Comparison of ENCODE assay signal across 8 mouse cellular contexts in genomic region chr5:122501101-122502076, GRCm38 (mm10). TPM values are rescaled to one million over a fixed set of nuclear protein-coding genes. Genes with fewer than 3 reads are reported as not detected.
A peak's percentile ranks its signal among the peaks of the same experiment; 100 is the strongest.
DNase-seq lines count a peak whose midpoint lies in the region; ATAC-seq lines count a peak whose summit lies in the region.

No protein-coding gene starts in this region.

- no peaks in the 10 kb centered on the region for H3K9me3 ChIP-seq in forebrain, embryonic 11.5 days (ENCODE audit: control insufficient read depth, low read length)
- peaks cover under 1% of the 10 kb centered on the region for H3K9me3 ChIP-seq in hindbrain, embryonic 10.5 days

- peak overlapping the region; percentile 69 for H3K4me2 ChIP-seq in forebrain, embryonic 11.5 days (ENCODE audit: low read depth, low read length, severe bottlenecking)

- no peaks in the 10 kb centered on the region for H3K36me3 ChIP-seq in forebrain, embryonic 11.5 days (ENCODE audit: control insufficient read depth, insufficient read depth, low read length)
- H3K36me3 ChIP-seq in hindbrain, embryonic 10.5 days: peaks cover 39% of the 10 kb centered on the region

- peak overlapping the region; percentile 96 for H3K27ac ChIP-seq in forebrain, embryonic 11.5 days (ENCODE audit: low read depth, low read length)
- peak overlapping the region; percentile 99 for H3K27ac ChIP-seq in hindbrain, embryonic 10.5 days

- peak overlapping the region; percentile 96 for H3K4me3 ChIP-seq in forebrain, embryonic 11.5 days (ENCODE audit: low read depth, low read length)
- peak overlapping the region; percentile 99 for H3K4me3 ChIP-seq in hindbrain, embryonic 10.5 days

- no peaks in the 10 kb centered on the region for H3K27me3 ChIP-seq in forebrain, embryonic 11.5 days (ENCODE audit: control insufficient read depth, insufficient read depth, low read length)
- H3K27me3 ChIP-seq in hindbrain, embryonic 10.5 days (ENCODE audit: insufficient read depth, poor library complexity, severe bottlenecking): peaks cover 15% of the 10 kb centered on the region

- peak overlapping the region; percentile 99 for H3K9ac ChIP-seq in forebrain, embryonic 11.5 days (ENCODE audit: low read length)

- under 1% methylated on average over 106 of the region's 113 CpGs for WGBS in forebrain, embryonic 11.5 days
- under 1% methylated on average over 113 of the region's 113 CpGs for WGBS in hindbrain, embryonic 10.5 days

- ATAC-seq in forebrain, embryonic 11.5 days (replicated peaks; ENCODE audit: low FRiP score): peak; percentile 62
- no peak; the same call in 1 of the 2 replicates for ATAC-seq in monocyte, adult 5-6 weeks (replicated peaks; ENCODE audit: insufficient number of reproducible peaks, low FRiP score, low TSS enrichment, poor library complexity, severe bottlenecking)

- DNase-seq in MEL-GATA-1-ER (ENCODE audit: extremely low read depth, low read depth): peak; percentile 22
- DNase-seq in c-Kit-negative CD71-positive TER-119-positive erythroid progenitor cells, embryonic 14.5 days (ENCODE audit: low read depth, low spot score): peak; percentile 44
- DNase-seq in forebrain, embryonic 11.5 days (ENCODE audit: low spot score): peak; percentile 80
- DNase-seq in hindbrain, embryonic 10.5 days (ENCODE audit: low spot score): peak; percentile 73
- peak; percentile 29 to 42 for DNase-seq in layer of hippocampus, postnatal 36 days
- DNase-seq in lung, postnatal 36 days: peak; percentile 57
- peak; percentile 33 to 43 for DNase-seq in right cerebral cortex, adult 2 months (ENCODE audit: low spot score in 2 of 2)

- peaks cover 2% of the 10 kb centered on the region; the same call in 1 of the 2 replicates for H3K4me1 ChIP-seq in forebrain, embryonic 11.5 days (replicated peaks; ENCODE audit: control insufficient read depth, insufficient read depth, low read length)
- H3K4me1 ChIP-seq in hindbrain, embryonic 10.5 days (replicated peaks): peaks cover 50% of the 10 kb centered on the region

RNA-seq across cellular contexts. Expression of gene Atp2a2, which starts 0.6 kb away (rescaled TPM):
- 58.7 and 60.6 TPM in 2 replicates for polyA plus RNA-seq in forebrain, embryonic 11.5 days (2014; fragmentation: Nextera tagmentation; extraction: Ambion mirVana)
- polyA plus RNA-seq in hindbrain, embryonic 10.5 days (2016; fragmentation: Nextera tagmentation; extraction: Ambion mirVana): 38.8 and 41.9 TPM in 2 replicates
- total RNA-seq in layer of hippocampus, postnatal 36 days (2021): 100 to 1,000 TPM; 639 to 686 TPM
- 84.0 to 111 TPM (median 86.3 TPM) in 3 replicates for total RNA-seq in monocyte, adult 5-6 weeks (2017)

Comparison
In these comparisons a context has a peak if more than half of its experiments do, and no peak if none do; other contexts are left out.
1. DNase-seq: peak in every context shown above with its lines; median percentile 80 in forebrain, embryonic 11.5 days; 73 in hindbrain, embryonic 10.5 days; 57 in lung, postnatal 36 days; 44 in c-Kit-negative CD71-positive TER-119-positive erythroid progenitor cells, embryonic 14.5 days; 38 in right cerebral cortex, adult 2 months; 36 in layer of hippocampus, postnatal 36 days; 22 in MEL-GATA-1-ER.